Mouse (Mus musculus) adrenal gland, adult 2 months (tissue): ENCODE measurements around the gene Rap1gap. TPM values are rescaled to one million over a fixed set of nuclear protein-coding genes. Genes with fewer than 3 reads are reported as not detected.

ENCODE experiments used
- DNase-seq: peaks from one replicate; pipeline ENCODE4 v3.0.0; 2021
- polyA plus RNA-seq: library from polyadenylated mRNA; depleted of rRNA; stranded (reverse); fragments of >200 nt; gene quantifications from 2 replicates; pipeline ENCODE4 v1.2.3, GENCODE M21; 2012
- total RNA-seq, 2 experiments: library from RNA; stranded (reverse); gene quantifications; 2 replicates each; pipeline ENCODE4 v1.2.3; 2021

Rap1gap gene
- total and polyA plus RNA-seq, 3 experiments = 119 to 489 (median 172) TPM

DNA sequence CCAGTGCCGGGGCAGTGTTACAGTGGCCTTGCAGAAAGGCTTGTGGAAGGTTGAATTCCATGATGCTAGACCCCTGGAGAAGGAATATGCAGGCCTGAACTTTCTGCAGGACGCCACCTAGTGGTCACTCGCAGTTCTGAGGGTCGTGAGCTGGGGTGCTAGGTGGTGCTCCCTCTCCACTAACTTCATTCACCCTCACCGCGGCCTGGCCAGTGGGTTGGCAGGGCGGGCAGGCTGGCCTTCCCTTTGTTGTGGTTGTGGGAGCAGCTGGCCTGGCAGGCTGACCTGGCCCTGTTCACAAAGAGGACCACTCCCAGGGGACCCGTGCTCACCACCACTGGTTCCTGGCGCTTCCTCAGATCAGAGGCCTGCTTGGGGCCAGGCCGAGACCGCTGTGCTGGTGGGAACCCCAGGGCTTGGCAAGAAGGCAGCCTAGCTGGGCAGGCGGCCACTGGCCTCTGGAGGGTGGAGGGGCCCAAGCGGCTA, 80.0 kb downstream of the Rap1gap start:
- DNase-seq = peak; percentile 57

DNA sequence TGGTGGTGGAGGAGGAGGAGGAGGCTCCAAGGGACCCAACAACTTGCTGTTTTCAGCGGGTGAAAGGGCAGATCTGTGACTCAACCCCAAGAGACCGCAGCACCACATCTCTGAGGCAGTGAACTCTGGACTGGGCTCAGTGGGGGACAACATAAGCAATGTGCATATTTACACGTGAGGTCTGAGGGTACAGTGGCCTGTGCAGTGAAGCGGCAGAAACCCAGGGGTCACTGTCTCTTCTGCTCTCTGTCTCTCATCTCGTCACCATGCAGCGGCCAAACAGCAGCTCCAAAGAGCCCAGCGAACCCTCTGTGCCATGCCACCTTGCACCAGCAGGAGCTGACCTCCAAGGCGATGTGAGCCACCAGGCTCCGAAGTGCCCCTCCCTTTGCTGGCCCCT, 82.6 kb downstream of the Rap1gap start:
- no peak for DNase-seq

DNA sequence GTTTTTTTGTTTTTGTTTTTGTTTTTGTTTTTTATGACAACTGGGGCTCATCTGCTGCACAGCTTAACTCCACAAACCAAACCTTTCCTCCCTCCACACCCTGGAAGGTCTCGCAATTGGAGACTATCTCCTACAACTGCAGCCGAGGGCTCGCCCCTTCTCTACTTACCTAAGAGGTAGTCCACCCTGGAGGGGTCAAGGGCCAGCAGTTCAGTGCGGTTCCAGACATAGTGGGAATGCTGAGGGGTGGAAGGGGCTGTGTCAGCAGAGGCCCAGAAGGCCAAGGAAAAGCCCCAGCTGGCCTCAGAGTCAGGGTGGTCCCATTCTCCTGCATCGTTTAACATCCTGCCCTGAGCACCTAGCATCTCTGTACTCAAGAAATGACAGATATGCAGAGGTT, 83.1 kb downstream of the Rap1gap start:
- no peak for DNase-seq

DNA sequence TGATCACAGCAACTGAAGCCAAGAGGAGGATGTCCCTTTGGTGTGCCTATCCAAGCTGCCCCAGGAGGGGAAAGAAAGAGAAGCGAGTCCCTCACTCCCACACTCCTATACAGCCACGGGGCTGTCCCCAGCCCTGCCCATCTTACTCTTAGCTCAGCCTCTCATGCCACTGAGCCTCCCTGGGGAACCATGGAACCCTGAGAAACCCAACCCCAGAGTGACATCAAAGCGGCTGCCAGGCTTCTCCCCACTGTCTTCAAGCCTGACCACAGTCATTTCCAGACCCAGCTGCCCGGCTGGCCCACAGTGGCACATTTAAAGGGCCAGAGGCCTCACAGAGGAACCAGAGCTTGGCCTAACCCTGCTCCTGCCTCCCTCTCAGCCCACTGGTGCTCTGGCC, 84.2 kb downstream of the Rap1gap start:
- no peak for DNase-seq

DNA sequence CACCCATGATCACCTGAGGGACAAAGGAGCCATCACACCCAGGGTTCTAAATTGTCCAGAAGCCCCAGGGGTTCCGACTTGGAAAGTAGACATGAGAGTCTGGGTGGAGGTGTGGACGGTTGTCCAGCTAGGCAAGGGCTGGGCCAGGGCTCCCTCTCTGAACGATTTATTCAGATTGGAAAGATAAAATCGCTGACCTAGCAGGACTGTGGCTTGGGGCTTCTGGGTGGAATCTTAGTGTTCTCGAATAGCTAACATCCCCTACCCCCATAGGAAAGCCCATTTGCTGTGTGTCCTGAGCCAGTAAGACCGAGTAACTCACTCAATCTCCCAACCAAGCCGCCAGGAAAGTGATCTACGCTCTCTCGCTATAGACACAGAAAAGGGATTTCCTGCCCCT, 85.2 kb downstream of the Rap1gap start:
- no peak for DNase-seq

DNA sequence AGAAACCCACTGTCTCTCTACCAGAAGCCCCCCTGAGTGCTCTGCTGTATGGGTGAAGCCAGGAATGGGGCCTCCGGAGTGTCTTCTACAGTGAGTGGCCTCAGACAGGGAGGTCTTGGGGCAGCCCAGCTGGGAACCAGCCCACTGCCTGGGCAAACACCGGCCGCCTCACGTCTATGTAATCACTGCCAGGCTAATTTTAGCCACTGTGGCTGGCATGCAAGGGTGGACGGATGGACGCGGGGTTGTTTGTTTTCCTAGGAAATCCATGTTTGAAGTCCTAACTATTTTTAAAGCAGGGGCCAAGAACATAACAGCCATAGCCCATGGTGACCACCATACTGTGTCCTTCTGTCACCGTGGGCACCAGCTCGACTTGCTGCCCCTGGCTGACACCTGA, 85.6 kb downstream of the Rap1gap start:
- DNase-seq = no peak

DNA sequence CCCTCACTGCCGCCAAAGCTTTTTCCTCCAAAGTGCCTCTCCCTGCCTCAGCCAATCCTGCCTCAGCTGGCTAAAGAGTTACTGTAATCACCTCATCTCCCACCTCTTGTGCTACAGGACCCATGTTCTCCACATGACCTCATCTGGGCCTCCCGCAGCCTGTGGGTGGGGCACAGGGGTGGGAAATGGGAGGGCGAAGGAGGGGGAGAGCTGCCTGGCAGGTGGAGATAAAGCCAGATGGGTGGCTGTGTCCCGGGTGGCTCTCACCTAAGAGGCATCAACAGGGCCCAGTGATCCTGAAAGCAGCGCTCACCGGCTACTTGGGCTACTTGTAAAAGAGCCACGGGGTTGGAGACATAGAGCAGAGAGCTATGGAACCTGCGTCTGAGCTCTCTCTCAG, 86.8 kb downstream of the Rap1gap start:
- no peak for DNase-seq

DNA sequence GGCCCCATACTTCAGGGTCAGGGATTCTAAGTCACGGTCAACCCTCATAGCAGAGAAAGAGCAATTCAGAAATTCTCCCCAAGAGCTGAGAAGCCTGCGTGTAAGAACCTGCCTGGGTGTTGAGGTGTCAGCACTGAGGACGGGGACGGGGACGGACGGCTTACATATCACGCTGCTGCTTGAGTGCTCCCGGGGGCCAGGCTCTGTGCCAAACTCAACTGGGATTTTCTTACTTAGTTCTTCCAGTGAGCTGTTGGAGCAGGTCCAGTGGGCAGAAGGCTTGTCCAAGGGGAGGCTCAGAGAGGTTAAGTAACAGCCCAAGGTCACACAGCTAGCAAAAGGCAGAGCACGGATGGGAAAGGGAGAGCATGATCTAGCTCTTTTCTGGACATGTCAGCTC, 87.2 kb downstream of the Rap1gap start:
- DNase-seq = peak; percentile 63

DNA sequence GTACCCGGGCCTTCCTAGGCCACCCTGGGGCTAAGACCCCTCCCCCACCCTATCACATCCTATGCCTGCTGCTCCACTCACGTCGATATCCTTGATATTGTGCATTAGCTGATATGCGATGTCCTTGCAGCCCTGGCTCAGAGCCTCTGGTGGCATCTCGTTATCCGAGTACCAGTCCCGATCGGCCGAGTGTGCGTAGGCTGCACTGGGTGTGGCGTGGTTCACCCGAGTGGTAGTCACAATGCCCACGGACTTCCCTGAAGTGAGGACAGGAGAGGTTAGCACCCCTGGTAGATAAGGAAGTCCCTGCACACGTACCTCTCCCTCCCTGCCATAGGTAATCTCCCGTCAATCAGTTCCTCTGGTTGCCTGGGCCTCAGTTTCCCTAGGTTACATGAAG, 87.9 kb downstream of the Rap1gap start:
- DNase-seq = no peak

DNA sequence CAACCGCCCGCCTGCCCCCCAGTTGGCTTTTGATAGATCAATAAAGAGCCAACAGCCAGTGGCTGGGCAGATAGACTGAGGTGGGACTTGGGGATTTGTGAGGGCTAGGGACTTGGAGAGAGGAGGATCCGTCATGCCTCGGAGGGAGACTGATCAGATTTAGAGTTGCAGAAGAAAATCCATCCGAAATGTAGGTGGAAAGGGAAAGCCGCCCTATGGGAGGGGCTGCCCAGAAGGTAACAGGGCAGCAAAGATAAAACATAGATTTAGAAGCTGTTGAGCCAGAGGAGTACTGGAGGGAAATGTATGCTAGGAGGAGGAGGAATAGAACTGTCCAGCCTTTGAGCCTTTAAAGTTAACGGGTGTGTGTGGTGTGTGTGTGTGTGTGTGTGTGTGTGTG, 88.7 kb downstream of the Rap1gap start:
- DNase-seq = no peak

DNA sequence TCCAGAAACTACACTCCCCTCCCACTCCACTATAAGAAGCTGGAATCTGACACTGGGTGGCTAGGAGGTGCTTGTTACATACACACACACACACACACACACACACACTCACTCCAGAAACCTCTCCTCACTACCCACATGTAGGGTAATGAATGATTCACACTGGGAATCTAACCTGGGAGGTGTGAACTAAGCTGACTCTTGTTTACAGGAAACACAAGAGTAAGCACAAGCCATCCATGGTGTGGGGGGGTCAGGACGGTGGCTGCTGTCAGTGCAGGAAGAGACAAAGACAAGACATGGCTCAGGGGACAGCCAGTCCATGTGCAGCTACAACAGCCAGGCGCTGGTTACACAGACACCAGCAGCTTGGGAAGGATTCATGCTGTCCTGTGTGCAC, 89.9 kb downstream of the Rap1gap start:
- no peak for DNase-seq

DNA sequence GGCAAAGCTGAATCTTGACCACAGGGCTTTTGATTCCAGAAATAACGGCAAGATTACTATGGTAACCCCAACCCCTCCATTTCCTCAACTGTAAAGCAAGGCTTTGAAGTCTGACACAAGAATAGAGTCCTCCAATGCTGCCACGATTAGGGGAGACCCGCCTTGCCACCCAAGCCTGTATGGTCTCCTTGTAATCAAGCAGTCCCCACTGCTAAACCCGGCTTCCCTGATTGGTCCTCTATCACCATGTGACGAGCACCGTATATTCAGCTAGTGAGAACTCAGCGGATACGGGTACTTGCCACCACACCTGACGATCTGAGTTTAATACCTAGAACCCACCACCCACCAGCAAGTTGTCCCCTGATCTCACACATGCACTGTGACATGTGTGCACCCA, 98.4 kb downstream of the Rap1gap start:
- no peak for DNase-seq

DNA sequence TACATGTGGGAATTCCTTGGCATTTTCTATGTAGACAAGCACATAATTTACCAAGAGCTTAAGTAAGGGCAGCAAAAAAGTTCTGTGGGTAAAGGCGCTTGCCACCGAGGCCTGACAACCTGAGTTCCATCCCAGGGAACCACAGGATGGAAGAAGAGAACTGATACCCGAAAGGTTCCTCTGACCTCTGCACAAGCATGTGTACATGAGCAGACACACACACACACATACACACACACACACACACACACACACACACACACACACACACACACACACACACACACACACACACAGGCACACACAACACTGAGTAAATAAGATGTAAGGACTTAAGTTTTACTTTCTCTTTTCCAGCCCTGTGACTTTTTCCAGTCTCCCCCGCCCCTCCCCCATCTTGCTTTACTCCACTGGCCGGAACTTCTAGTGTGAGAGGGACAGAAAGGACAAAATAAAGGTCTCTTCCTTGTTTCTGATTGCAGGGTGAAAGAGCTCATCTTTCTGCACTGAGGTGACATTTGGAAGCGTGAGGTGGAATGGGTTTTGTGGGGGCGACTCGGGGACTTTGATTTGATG, 99.5 kb downstream of the Rap1gap start:
- no peak for DNase-seq

DNA sequence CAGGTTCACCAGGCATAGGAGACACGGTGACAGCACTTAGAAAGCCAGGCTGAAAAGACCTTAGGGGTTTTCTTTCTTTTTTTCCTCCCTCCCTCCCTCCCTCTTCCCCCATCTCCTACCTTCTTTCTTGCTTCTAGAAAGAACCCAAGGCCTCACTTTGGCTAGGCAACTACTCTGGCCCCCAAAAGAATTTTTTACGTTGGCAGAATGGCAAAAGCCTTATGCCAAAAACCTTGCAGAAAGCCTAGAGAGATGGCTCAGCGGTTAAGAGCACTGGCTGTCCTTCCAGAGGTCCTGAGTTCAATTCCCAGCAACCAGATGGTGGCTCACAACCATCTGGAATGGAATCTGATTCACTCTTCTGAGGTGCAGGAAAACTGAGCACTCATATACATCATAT, 100.1 kb downstream of the Rap1gap start:
- DNase-seq = no peak

DNA sequence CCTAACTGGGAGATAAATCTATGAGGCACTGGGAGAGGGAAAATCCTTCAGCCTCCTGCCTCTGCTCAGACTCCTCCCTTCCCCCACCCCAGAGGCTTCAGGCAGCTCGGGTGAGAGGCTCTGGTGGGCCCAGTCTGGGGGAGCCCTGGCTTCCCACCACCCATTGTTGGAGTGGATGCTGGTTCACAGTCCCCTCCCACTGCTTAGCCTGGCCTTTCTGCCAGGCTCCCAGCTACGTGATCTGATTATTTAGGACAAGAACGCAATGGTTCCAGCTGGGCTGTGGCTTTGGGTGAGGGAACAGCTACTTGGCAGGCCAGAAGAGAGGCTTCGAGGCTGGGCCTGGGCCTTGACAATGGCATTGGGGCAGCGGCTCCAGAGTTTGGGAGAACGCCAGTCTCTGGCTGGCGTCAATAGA, 101.0 kb downstream of the Rap1gap start:
- peak; percentile 86 for DNase-seq

DNA sequence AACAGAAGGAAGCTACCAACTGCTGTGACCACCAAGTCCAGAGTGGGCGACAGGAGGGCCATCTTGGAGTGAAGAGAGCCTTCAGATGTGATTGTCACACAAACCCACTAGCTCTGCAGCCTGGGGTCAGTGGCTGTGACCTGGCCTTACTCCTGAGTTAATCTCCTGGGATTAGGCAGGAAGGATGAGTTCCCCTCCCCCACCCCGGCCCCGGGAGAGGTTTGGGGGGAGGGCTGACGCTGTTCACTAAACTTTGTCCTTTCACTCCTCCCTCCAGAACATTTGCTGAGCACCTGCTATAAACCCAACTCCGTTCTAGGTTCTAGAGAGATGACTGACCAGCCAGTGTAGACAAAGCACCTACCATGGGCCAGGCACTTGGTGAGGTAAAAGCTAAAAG, 101.8 kb downstream of the Rap1gap start:
- no peak for DNase-seq

DNA sequence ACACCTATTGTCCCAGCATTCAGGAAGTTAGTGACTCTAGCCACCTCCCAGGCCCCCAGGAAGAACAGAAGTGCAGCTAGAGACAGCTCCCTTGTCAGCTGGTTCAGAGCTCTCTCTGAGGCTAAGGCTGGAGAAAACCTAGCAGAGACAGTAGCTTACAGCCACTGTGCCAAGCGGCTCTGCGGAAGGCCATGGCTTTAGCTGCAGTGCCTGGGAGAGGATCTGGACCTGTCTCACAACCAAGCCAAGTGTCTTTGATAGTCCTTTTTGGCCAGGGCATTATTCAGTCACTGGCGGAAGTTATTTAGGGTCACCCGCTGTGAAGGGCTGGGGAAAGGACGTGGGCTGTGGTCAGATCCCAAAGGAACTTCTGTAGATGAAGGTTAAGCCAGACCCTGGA, 103.9 kb downstream of the Rap1gap start:
- DNase-seq = no peak

DNA sequence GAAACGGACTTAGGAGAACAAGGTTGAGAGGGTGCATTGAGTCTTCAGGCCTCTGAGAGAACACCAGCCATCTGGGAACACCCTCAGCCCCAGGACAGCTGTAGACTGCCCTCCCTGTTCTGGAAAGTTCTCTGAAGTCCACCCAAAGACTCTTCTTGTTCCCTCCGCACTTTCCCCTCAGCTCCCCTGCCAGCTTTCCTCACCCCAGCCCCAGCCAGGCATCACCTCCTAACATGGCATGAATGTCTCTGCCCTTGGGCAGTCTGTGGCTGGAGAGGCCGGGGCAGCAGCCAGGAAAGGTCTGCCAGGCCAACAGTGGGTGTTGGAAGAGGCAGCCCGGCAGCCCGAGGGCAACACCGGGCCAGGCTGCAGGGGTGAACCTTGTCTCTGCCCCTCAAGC, 104.3 kb downstream of the Rap1gap start:
- DNase-seq = peak; percentile 55

DNA sequence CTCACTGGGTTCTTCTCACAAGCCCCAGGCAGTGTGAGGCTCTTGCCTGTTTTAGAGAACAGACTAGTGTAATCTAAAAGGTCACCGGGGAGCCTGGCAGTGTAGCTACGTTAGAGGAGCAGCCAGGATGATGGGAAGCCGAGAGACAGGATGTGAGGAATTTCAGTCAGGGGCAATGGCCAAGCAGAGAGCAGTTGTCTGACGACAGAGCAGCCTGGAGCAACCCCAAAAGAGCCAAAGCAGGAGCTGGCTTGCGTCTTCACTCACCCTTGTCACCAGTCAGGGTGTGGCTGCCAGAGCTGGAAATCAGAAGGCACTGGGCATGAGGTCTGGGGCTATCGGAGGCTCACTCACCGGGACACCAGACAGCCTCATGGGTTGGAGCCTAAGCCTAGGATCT, 105.1 kb downstream of the Rap1gap start:
- DNase-seq = no peak

DNA sequence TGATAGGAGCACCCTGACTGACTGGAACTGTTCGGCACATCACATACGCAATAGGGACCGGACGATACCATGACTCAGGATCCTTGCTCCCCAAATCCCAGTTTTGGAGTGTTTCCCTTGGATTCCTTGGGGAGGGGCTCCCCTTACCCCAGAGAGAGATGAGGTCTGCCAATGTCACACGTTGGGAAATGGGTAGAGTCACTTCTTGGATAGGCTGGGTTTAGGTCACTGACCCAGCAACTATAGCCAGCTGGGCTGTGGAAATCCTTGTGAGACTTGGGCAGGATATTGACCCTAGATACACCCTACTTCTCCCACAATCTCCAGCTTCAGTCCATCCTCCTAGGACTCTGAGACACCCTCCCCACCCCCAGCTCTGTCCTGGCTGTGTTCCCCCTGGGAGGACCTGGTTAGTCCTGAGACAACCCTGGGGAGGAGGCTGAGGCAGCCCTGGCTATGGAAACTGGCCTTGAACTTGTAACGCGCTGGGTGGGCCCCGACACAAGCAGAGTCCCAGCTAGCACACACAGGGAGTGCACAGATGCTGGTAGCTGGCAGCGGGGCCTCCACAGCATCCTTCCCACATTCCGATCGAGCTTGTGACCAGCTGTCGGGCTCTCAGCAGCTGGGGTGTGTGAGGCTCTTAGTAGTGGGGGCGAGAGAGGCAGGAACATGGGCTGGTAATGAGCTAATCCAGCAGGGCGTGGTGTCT, 106.5 kb downstream of the Rap1gap start:
- DNase-seq = no peak

DNA sequence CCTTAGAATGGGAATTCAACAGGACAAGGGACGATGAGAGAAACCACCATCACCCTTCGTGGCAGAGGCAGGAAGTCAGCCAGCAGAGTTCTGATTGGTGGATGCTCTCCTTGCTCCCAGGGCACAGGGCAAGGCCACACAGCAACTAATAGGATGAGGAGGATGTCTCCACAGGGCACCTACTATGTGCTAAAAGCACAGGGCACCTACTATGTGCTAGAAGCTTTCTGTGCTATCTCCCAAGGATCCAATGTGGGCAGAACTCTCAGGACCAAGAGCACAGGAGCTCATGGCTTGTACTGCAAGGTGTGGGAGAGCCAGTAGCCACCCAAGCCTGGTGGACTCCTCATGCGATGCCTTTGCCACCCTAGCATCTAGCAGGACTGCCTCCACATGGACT, 107.2 kb downstream of the Rap1gap start:
- DNase-seq = no peak

DNA sequence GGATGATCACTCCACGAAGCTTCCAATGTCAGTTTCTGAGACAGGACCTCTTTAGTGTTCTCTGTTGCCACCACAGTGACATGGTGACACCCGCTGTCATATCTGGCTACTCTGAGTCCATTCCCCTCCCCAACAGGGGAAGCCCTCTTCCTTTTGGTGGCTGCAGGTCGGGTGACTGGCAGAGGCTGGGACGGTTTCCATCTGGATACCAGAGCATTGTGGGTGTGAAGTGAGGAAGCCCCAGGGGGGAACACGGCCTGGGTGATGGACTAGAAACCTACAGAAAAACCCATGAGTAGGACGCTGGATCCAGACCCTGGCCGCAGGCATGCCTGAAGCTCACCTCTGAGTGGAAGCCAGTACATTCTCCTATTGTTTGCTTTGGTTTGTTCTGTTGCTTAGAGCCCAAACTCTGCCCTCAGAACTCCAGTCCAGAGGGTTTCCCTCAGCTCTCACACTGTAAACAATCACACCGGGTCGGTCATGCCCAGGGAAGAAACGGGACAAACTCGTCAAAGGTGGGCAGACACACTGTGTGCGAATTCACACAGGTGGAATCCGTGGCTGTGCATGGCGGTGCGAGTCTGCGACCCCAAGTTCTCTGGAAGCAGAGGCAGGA, 108.0 kb downstream of the Rap1gap start:
- DNase-seq = no peak

DNA sequence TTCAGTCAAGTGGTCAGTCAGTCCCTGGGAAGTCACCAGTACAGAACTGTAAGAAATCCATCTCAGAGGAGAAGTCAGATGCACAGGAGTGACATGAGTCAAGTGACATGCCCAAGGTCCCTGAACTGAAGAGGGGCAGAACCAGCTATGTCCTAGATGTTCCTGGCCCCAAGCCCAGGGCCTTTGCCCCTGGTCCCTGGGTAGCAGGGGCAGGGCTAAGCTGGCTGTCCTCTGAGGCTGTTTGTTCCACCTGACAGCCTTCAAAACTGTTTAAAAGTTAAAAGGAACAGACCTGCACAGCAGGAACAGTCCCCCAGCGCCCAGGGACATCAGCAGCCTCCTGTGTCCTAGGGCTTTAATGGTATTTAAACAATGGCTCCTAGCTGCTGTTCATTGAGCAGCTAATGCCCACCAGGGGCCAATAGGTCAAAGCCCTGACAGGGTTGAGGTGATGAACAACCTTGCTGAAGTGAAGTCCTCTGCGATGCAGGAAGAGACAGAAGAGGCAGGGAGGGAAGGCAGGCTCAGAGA, 108.9 kb downstream of the Rap1gap start:
- DNase-seq = peak; percentile 53
